Mouse (Mus musculus): Measurements from ENCODE around the gene Cxcl12. TPM values are rescaled to one million over a fixed set of nuclear protein-coding genes. Genes with fewer than 3 reads are reported as not detected.

Gene Cxcl12
- total and polyA plus RNA-seq, 3 experiments, result 0.11 TPM; not detected in 2

GRCm38 (mm10) chr6:117219911-117220481, 51.7 kb downstream of the Cxcl12 start:
- no peaks in the 10 kb centered on the region for H3K36me3 ChIP-seq (replicated peaks)
- TF ChIP-seq GATA2 (IDR thresholded peaks at IDR 0.05; ENCODE audit: borderline replicate concordance, low read depth, low read length) (no peak), CTCF (IDR thresholded peaks at IDR 0.05; ENCODE audit: low read depth, low read length) (no peak), POLR2AphosphoS5 (IDR thresholded peaks at IDR 0.05; ENCODE audit: insufficient replicate concordance, low read depth, low read length) (no peak), GATA1 (IDR thresholded peaks at IDR 0.05; ENCODE audit: borderline replicate concordance, low read length) (no peak), TAL1 (conservative IDR thresholded peaks at IDR 0.05; ENCODE audit: low read depth, low read length) (no peak)
- DNase-seq (ENCODE audit: low spot score), result no peak

GRCm38 (mm10) chr6:117220831-117221345, 52.6 kb downstream of the Cxcl12 start:
- Histone ChIP-seq H3K27me3 (ENCODE audit: insufficient read depth, low read length) (no peaks in the 10 kb centered on the region), H3K36me3 (replicated peaks) (no peaks in the 10 kb centered on the region), H3K4me1 (ENCODE audit: insufficient read depth, low read depth, low read length) (no peaks in the 10 kb centered on the region), H3K4me3 (ENCODE audit: low read depth, low read length) (no peak overlapping the region), H3K9me3 (replicated peaks) (peaks cover 54% of the 10 kb centered on the region)
- DNase-seq (ENCODE audit: low spot score) (no peak), ATAC-seq (ENCODE audit: extremely low read depth, insufficient number of reproducible peaks, low FRiP score, poor library complexity, severe bottlenecking) (no peak)
- TF ChIP-seq GATA1 (IDR thresholded peaks at IDR 0.05; ENCODE audit: borderline replicate concordance, low read length), result no peak
- no peak for TF ChIP-seq TAL1 (conservative IDR thresholded peaks at IDR 0.05; ENCODE audit: low read depth, low read length)
- TF ChIP-seq POLR2AphosphoS5 (IDR thresholded peaks at IDR 0.05; ENCODE audit: insufficient replicate concordance, low read depth, low read length), result no peak

More at GRCm38 (mm10) chr6:117219911-117220481, 51.7 kb downstream of the Cxcl12 start:
- Histone ChIP-seq H3K4me1 (ENCODE audit: insufficient read depth, low read depth, low read length) (no peaks in the 10 kb centered on the region), H3K9me3 (replicated peaks) (peaks cover 56% of the 10 kb centered on the region), H3K4me3 (ENCODE audit: low read depth, low read length) (no peak overlapping the region), H3K27me3 (ENCODE audit: insufficient read depth, low read length) (no peaks in the 10 kb centered on the region)
- ATAC-seq (ENCODE audit: extremely low read depth, insufficient number of reproducible peaks, low FRiP score, poor library complexity, severe bottlenecking), result no peak

All from G1E (cell line).